Mouse (Mus musculus): ENCODE measurements at regions not wholly inside any gene's neighbourhood (a gene's known extent, or its start where the extent isn't known, plus 50 kb on each side); places are given as distances from the start of the nearest gene placed in this dataset.

- TF ChIP-seq POLR2A (IDR thresholded peaks at IDR 0.05; ENCODE audit: low read depth, low read length): no peak
- TF ChIP-seq CTCF (IDR thresholded peaks at IDR 0.05; ENCODE audit: extremely low read depth, insufficient read length, insufficient replicate concordance, low read depth, low read length): no peak
These were observed 199.2 kb upstream of the Nlrp1b start for GRCm38 (mm10) chr11:71429739-71430138.
